In genomic region chr4:63404205-63404604, GRCm38 (mm10) we compare ENCODE assay signal across 8 mouse cellular contexts. TPM values are rescaled to one million over a fixed set of nuclear protein-coding genes. Genes with fewer than 3 reads are reported as not detected.
DNase-seq lines count a peak whose midpoint lies in the region; ATAC-seq lines count a peak whose summit lies in the region.

No protein-coding gene starts in this region.

- peak overlapping the region; percentile 62 for H3K4me2 ChIP-seq in kidney, embryonic 14.5 days (replicated peaks; ENCODE audit: low read depth, low read length)
- H3K4me2 ChIP-seq in embryonic facial prominence, embryonic 15.5 days (replicated peaks), result no peak overlapping the region; the same call in 1 of the 2 replicates
- no peak overlapping the region for H3K4me2 ChIP-seq in liver, embryonic 13.5 days
- H3K4me2 ChIP-seq in stomach, embryonic 14.5 days (replicated peaks; ENCODE audit: low read depth, low read length), result peak overlapping the region; percentile 67; the same call in 1 of the 2 replicates
- no peak overlapping the region for H3K4me2 ChIP-seq in hindbrain, embryonic 13.5 days
- H3K4me2 ChIP-seq in neural tube, embryonic 15.5 days, result no peak overlapping the region

- DNase-seq in kidney, adult 9 months, result no peak
- no peak for DNase-seq in liver, embryonic 13.5 days
- no peak for DNase-seq in frontal cortex, postnatal 10 days (ENCODE audit: low spot score in 2 of 2)

- H3K27ac ChIP-seq in kidney, embryonic 14.5 days (ENCODE audit: low read depth, low read length), result 0 out of 2 replicates have a peak overlapping the region, but pooled peaks have one; percentile 88
- peak overlapping the region; percentile 82 for H3K27ac ChIP-seq in embryonic facial prominence, embryonic 15.5 days (replicated peaks)
- H3K27ac ChIP-seq in liver, embryonic 13.5 days, result peak overlapping the region; percentile 50
- peak overlapping the region; percentile 86; the same call in 1 of the 2 replicates for H3K27ac ChIP-seq in stomach, embryonic 14.5 days (ENCODE audit: low read length)
- H3K27ac ChIP-seq in hindbrain, embryonic 13.5 days, result no peak overlapping the region
- H3K27ac ChIP-seq in neural tube, embryonic 15.5 days (replicated peaks), result no peak overlapping the region

- H3K4me3 ChIP-seq in kidney, embryonic 14.5 days (ENCODE audit: low read length), result no peak overlapping the region
- H3K4me3 ChIP-seq in embryonic facial prominence, embryonic 15.5 days (replicated peaks), result no peak overlapping the region
- no peak overlapping the region for H3K4me3 ChIP-seq in liver, embryonic 13.5 days (replicated peaks)
- no peak overlapping the region for H3K4me3 ChIP-seq in stomach, embryonic 14.5 days (ENCODE audit: low read depth, low read length)
- H3K4me3 ChIP-seq in hindbrain, embryonic 13.5 days, result no peak overlapping the region
- no peak overlapping the region for H3K4me3 ChIP-seq in neural tube, embryonic 15.5 days (replicated peaks)

- H3K4me1 ChIP-seq in kidney, embryonic 14.5 days (ENCODE audit: control insufficient read depth, insufficient read depth, low read length), result peaks cover 49% of the 10 kb centered on the region
- H3K4me1 ChIP-seq in embryonic facial prominence, embryonic 15.5 days, result peaks cover 79% of the 10 kb centered on the region
- H3K4me1 ChIP-seq in liver, embryonic 13.5 days (replicated peaks), result peaks cover 93% of the 10 kb centered on the region
- peaks cover 58% of the 10 kb centered on the region for H3K4me1 ChIP-seq in stomach, embryonic 14.5 days (ENCODE audit: control insufficient read depth, insufficient read depth, low read length)
- peaks cover 62% of the 10 kb centered on the region for H3K4me1 ChIP-seq in hindbrain, embryonic 13.5 days (replicated peaks)
- H3K4me1 ChIP-seq in neural tube, embryonic 15.5 days, result peaks cover 50% of the 10 kb centered on the region

- ATAC-seq in kidney, embryonic 14.5 days (ENCODE audit: low FRiP score, low TSS enrichment), result no peak
- no peak for ATAC-seq in embryonic facial prominence, embryonic 15.5 days (ENCODE audit: insufficient number of reproducible peaks, low FRiP score, low TSS enrichment, low read depth)
- ATAC-seq in liver, embryonic 13.5 days (ENCODE audit: low read depth), result no peak
- no peak for ATAC-seq in stomach, embryonic 14.5 days (ENCODE audit: insufficient number of reproducible peaks, insufficient read depth, low FRiP score, low read depth)
- ATAC-seq in hindbrain, embryonic 13.5 days (ENCODE audit: low FRiP score), result no peak
- ATAC-seq in neural tube, embryonic 15.5 days (ENCODE audit: low FRiP score), result no peak

- no peaks in the 10 kb centered on the region for H3K9me3 ChIP-seq in kidney, embryonic 14.5 days (ENCODE audit: control insufficient read depth, low read length)
- H3K9me3 ChIP-seq in embryonic facial prominence, embryonic 15.5 days (replicated peaks), result no peaks in the 10 kb centered on the region
- no peaks in the 10 kb centered on the region for H3K9me3 ChIP-seq in liver, embryonic 13.5 days (replicated peaks)
- no peaks in the 10 kb centered on the region for H3K9me3 ChIP-seq in stomach, embryonic 14.5 days (ENCODE audit: control insufficient read depth, low read depth, low read length)
- H3K9me3 ChIP-seq in hindbrain, embryonic 13.5 days, result no peaks in the 10 kb centered on the region
- H3K9me3 ChIP-seq in neural tube, embryonic 15.5 days (replicated peaks), result no peaks in the 10 kb centered on the region

- peak overlapping the region; percentile 23; the same call in 1 of the 2 replicates for H3K9ac ChIP-seq in kidney, embryonic 14.5 days (ENCODE audit: low read depth, low read length)
- H3K9ac ChIP-seq in embryonic facial prominence, embryonic 15.5 days, result no peak overlapping the region
- H3K9ac ChIP-seq in liver, embryonic 13.5 days, result no peak overlapping the region
- H3K9ac ChIP-seq in stomach, embryonic 14.5 days (replicated peaks; ENCODE audit: low read depth, low read length), result no peak overlapping the region
- no peak overlapping the region for H3K9ac ChIP-seq in hindbrain, embryonic 13.5 days
- H3K9ac ChIP-seq in neural tube, embryonic 15.5 days (replicated peaks), result no peak overlapping the region

- no peaks in the 10 kb centered on the region for H3K27me3 ChIP-seq in kidney, embryonic 14.5 days (ENCODE audit: control insufficient read depth, insufficient read depth, low read length)
- H3K27me3 ChIP-seq in embryonic facial prominence, embryonic 15.5 days, result no peaks in the 10 kb centered on the region
- H3K27me3 ChIP-seq in liver, embryonic 13.5 days, result peaks cover 4% of the 10 kb centered on the region
- no peaks in the 10 kb centered on the region for H3K27me3 ChIP-seq in stomach, embryonic 14.5 days (ENCODE audit: control insufficient read depth, insufficient read depth, low read length)
- 0 out of 2 replicates have a peak, but pooled peaks cover 4% of the 10 kb centered on the region for H3K27me3 ChIP-seq in hindbrain, embryonic 13.5 days
- H3K27me3 ChIP-seq in neural tube, embryonic 15.5 days (replicated peaks), result no peaks in the 10 kb centered on the region

- WGBS in kidney, embryonic 14.5 days, result 56% methylated on average over 7 of the region's 7 CpGs
- 69% methylated on average over 7 of the region's 7 CpGs for WGBS in embryonic facial prominence, embryonic 15.5 days
- WGBS in liver, embryonic 13.5 days (ENCODE audit: insufficient replicate concordance), result 32% methylated on average over 7 of the region's 7 CpGs
- 48% methylated on average over 7 of the region's 7 CpGs for WGBS in stomach, embryonic 14.5 days
- WGBS in hindbrain, embryonic 13.5 days, result 74% methylated on average over 7 of the region's 7 CpGs
- 80% methylated on average over 7 of the region's 7 CpGs for WGBS in neural tube, embryonic 15.5 days

- H3K36me3 ChIP-seq in kidney, embryonic 14.5 days (ENCODE audit: control insufficient read depth, insufficient read depth, low read length), result no peaks in the 10 kb centered on the region
- no peaks in the 10 kb centered on the region for H3K36me3 ChIP-seq in embryonic facial prominence, embryonic 15.5 days
- no peaks in the 10 kb centered on the region for H3K36me3 ChIP-seq in liver, embryonic 13.5 days
- no peaks in the 10 kb centered on the region for H3K36me3 ChIP-seq in stomach, embryonic 14.5 days (ENCODE audit: control insufficient read depth, insufficient read depth, low read length)
- no peaks in the 10 kb centered on the region for H3K36me3 ChIP-seq in hindbrain, embryonic 13.5 days
- no peaks in the 10 kb centered on the region for H3K36me3 ChIP-seq in neural tube, embryonic 15.5 days

RNA-seq across cellular contexts. Expression of gene Akna, which starts 1.1 kb away (rescaled TPM):
- polyA plus RNA-seq in kidney, embryonic 14.5 days (2014; fragmentation: Nextera tagmentation; extraction: Ambion mirVana), result 4.1 and 7.3 TPM in 2 replicates
- 7.5 and 9.6 TPM in 2 replicates for polyA plus RNA-seq in embryonic facial prominence, embryonic 15.5 days (2015; fragmentation: Nextera tagmentation; extraction: Ambion mirVana)
- polyA plus RNA-seq in liver, embryonic 13.5 days (2015; fragmentation: Nextera tagmentation; extraction: Ambion mirVana), result 3.0 and 3.8 TPM in 2 replicates
- polyA plus RNA-seq in stomach, embryonic 14.5 days (2014; fragmentation: Nextera tagmentation; extraction: Ambion mirVana), result 6.9 and 7.0 TPM in 2 replicates
- 6.0 and 6.2 TPM in 2 replicates for polyA plus RNA-seq in hindbrain, embryonic 13.5 days (2015; fragmentation: Nextera tagmentation; extraction: Ambion mirVana)
- 3.1 and 7.3 TPM in 2 replicates for polyA plus RNA-seq in neural tube, embryonic 15.5 days (2015; fragmentation: Nextera tagmentation; extraction: Ambion mirVana)

RNA-seq across cellular contexts. Expression of gene Orm2, which starts 42.0 kb away (rescaled TPM):
- polyA plus RNA-seq in kidney, embryonic 14.5 days (2014; fragmentation: Nextera tagmentation; extraction: Ambion mirVana), result not detected in 2 replicates
- 0.31 and 0.39 TPM in 2 replicates for polyA plus RNA-seq in embryonic facial prominence, embryonic 15.5 days (2015; fragmentation: Nextera tagmentation; extraction: Ambion mirVana)
- polyA plus RNA-seq in liver, embryonic 13.5 days (2015; fragmentation: Nextera tagmentation; extraction: Ambion mirVana), result not detected in 2 replicates
- polyA plus RNA-seq in stomach, embryonic 14.5 days (2014; fragmentation: Nextera tagmentation; extraction: Ambion mirVana), result not detected in 2 replicates
- polyA plus RNA-seq in hindbrain, embryonic 13.5 days (2015; fragmentation: Nextera tagmentation; extraction: Ambion mirVana), result not detected in 2 replicates
- polyA plus RNA-seq in neural tube, embryonic 15.5 days (2015; fragmentation: Nextera tagmentation; extraction: Ambion mirVana), result not detected in 2 replicates

RNA-seq across cellular contexts. Expression of gene Orm3, which starts 48.2 kb away (rescaled TPM):
- not detected in 2 replicates for polyA plus RNA-seq in kidney, embryonic 14.5 days (2014; fragmentation: Nextera tagmentation; extraction: Ambion mirVana)
- polyA plus RNA-seq in embryonic facial prominence, embryonic 15.5 days (2015; fragmentation: Nextera tagmentation; extraction: Ambion mirVana), result not detected in 2 replicates
- polyA plus RNA-seq in liver, embryonic 13.5 days (2015; fragmentation: Nextera tagmentation; extraction: Ambion mirVana), result not detected in 2 replicates
- polyA plus RNA-seq in stomach, embryonic 14.5 days (2014; fragmentation: Nextera tagmentation; extraction: Ambion mirVana), result not detected in 2 replicates
- not detected in 2 replicates for polyA plus RNA-seq in hindbrain, embryonic 13.5 days (2015; fragmentation: Nextera tagmentation; extraction: Ambion mirVana)
- polyA plus RNA-seq in neural tube, embryonic 15.5 days (2015; fragmentation: Nextera tagmentation; extraction: Ambion mirVana), result not detected in 2 replicates

RNA-seq across cellular contexts. Expression of gene Orm1, which starts 59.8 kb away (rescaled TPM):
- polyA plus RNA-seq in kidney, embryonic 14.5 days (2014; fragmentation: Nextera tagmentation; extraction: Ambion mirVana), result not detected in 2 replicates
- 17.0 and 22.3 TPM in 2 replicates for polyA plus RNA-seq in embryonic facial prominence, embryonic 15.5 days (2015; fragmentation: Nextera tagmentation; extraction: Ambion mirVana)
- polyA plus RNA-seq in liver, embryonic 13.5 days (2015; fragmentation: Nextera tagmentation; extraction: Ambion mirVana), result not detected in 2 replicates
- polyA plus RNA-seq in stomach, embryonic 14.5 days (2014; fragmentation: Nextera tagmentation; extraction: Ambion mirVana), result not detected in 2 replicates
- not detected in 2 replicates for polyA plus RNA-seq in hindbrain, embryonic 13.5 days (2015; fragmentation: Nextera tagmentation; extraction: Ambion mirVana)
- polyA plus RNA-seq in neural tube, embryonic 15.5 days (2015; fragmentation: Nextera tagmentation; extraction: Ambion mirVana), result not detected in 2 replicates

Comparison
In these comparisons a context has a peak if more than half of its experiments do, and no peak if none do; other contexts are left out.
1. H3K27ac ChIP-seq: peak in kidney, embryonic 14.5 days (single experiment), embryonic facial prominence, embryonic 15.5 days (single experiment), liver, embryonic 13.5 days (single experiment) and stomach, embryonic 14.5 days (single experiment); none in hindbrain, embryonic 13.5 days (single experiment) and neural tube, embryonic 15.5 days (single experiment).
2. H3K4me2 ChIP-seq: peak in kidney, embryonic 14.5 days (single experiment) and stomach, embryonic 14.5 days (single experiment); none in embryonic facial prominence, embryonic 15.5 days (single experiment), liver, embryonic 13.5 days (single experiment), hindbrain, embryonic 13.5 days (single experiment) and neural tube, embryonic 15.5 days (single experiment).